Mouse (Mus musculus): ENCODE data around the gene Mier1. TPM values are rescaled to one million over a fixed set of nuclear protein-coding genes. Genes with fewer than 3 reads are reported as not detected.

Mier1 gene
- 18.7 and 27.0 TPM in 2 replicates for total RNA-seq (2012; rRNA removed)
- polyA plus RNA-seq (2012; ENCODE audit: insufficient read depth in 1 of 2, insufficient read length in 2 of 2, low read depth in 1 of 2, low replicate concordance in 2 of 2, missing spikeins in 1 of 2), result 10 to 100 TPM; 22.3 to 41.1 TPM

DNA sequence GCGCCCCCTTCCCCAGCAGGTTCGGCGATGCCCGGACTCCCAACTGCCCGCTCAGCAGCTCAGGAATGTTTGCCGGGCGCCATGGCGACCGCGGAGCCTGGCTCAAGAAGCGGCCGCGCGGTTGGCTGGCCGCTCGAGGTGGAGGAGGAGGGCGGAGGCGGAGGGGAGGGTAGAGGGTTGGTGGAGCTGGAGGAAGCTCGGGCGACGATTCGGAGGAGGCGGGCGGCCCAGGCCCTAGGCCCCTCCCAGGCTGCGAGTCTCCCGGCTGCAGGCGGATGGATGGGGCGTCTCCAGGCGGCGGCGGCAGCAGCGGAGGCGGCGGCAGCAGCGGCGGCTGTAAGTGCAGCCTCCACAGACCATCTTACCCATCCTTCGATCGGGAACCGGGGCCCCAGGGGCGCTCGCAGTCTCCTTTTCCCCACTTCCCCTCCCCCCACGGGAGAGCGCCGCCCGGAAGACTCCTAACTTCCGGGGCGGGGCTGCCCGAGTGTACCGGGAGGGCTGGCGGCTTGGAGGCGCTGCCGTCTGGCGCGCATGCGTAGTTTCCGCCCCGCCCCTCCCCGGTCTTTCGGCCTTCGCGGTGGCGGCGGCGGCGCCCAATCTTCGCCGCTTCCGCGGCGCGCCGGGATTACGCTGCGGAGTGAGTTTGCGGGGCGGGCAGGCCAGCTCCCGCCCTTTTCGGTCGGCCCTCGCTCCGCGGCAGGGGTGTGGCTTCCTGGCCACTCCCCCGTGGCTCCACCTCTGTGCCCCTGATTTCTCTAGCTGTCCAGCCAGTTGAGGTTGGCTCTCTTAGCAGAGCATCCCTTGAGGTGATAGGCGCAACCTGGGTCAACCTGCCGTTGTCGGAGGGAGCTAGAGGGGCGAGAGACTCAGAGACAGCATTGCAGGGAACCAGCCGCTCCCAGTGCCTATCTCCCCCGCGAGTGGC is at the start of gene Mier1, which contains the start of gene Wdr78:
Gene Mier1, plus strand, starts transcription at position 207 of the 928 bp plus-strand sequence.
Gene Wdr78, minus strand, starts transcription at position 372 of the 928 bp plus-strand sequence.
- TF ChIP-seq MXI1 (IDR thresholded peaks at IDR 0.05; ENCODE audit: low read depth, low read length) (peak; percentile 81), E2F4 (IDR thresholded peaks at IDR 0.05; ENCODE audit: borderline replicate concordance, low read depth, low read length) (no peak), EP300 (IDR thresholded peaks at IDR 0.05; ENCODE audit: low read depth in 1 of 2, low read length in 2 of 2) (peak in 1 of 2 experiments; percentile 11; a peak in 1 of 4 replicates), TCF12 (IDR thresholded peaks at IDR 0.05; ENCODE audit: low read depth, low read length) (peak; percentile 34; the same call in 1 of the 2 replicates), ELF1 (IDR thresholded peaks at IDR 0.05; ENCODE audit: low read depth, low read length) (peak; percentile 82), NELFE (IDR thresholded peaks at IDR 0.05; ENCODE audit: low read depth, low read length) (peak; percentile 50), NRF1 (IDR thresholded peaks at IDR 0.05; ENCODE audit: insufficient read depth, low read depth, low read length, poor library complexity, severe bottlenecking) (peak; percentile 80), MAX (IDR thresholded peaks at IDR 0.05; ENCODE audit: low read length) (peak; percentile 19; the same call in 1 of the 2 replicates), SIN3A (IDR thresholded peaks at IDR 0.05; ENCODE audit: low read length) (peak; percentile 96), HCFC1 (IDR thresholded peaks at IDR 0.05; ENCODE audit: low read depth, low read length) (peak; percentile 73), ETS1 (IDR thresholded peaks at IDR 0.05; ENCODE audit: low read depth, low read length) (no peak), TAL1 (IDR thresholded peaks at IDR 0.05; ENCODE audit: low read length) (no peak), POLR2A (IDR thresholded peaks at IDR 0.05; ENCODE audit: control insufficient read depth in 1 of 2, insufficient read depth in 1 of 2, low read depth in 1 of 2, low read length in 2 of 2, poor library complexity in 1 of 2) (peak; percentile 51 to 72; a peak in 3 of 4 replicates), TBP (IDR thresholded peaks at IDR 0.05; ENCODE audit: low read depth, low read length) (0 out of 2 replicates have a peak, but pooled peaks have one; percentile 12), MAZ (IDR thresholded peaks at IDR 0.05; ENCODE audit: low read depth, low read length) (peak; percentile 81)
- DNase-seq (ENCODE audit: low read depth, low spot score), result peak; percentile 96
- H3K79me2 ChIP-seq (ENCODE audit: control insufficient read depth, insufficient read depth, low read length, poor library complexity), result peaks cover 14% of the 10 kb centered on the region
- peaks cover 7 to 8% of the 10 kb centered on the region in 2 experiments for H3K4me1 ChIP-seq (ENCODE audit: control insufficient read depth in 1 of 2, insufficient read depth in 2 of 2, low read length in 2 of 2)
- no peaks in the 10 kb centered on the region for H3K9me3 ChIP-seq (replicated peaks; ENCODE audit: insufficient read depth, low read length)
- peak within 1 kb of the TSS; percentile 96 to 97 for H3K4me3 ChIP-seq (ENCODE audit: control insufficient read depth in 1 of 2, insufficient read depth in 1 of 2, low read depth in 2 of 2, low read length in 2 of 2)
- no peaks in the 10 kb centered on the region for H3K27me3 ChIP-seq (ENCODE audit: control insufficient read depth in 1 of 2, insufficient read depth in 2 of 2, low read length in 2 of 2)
- peaks cover 0 to 10% of the 10 kb centered on the region in 2 experiments; a peak in 2 of 4 replicates for H3K36me3 ChIP-seq (ENCODE audit: control insufficient read depth in 1 of 2, insufficient read depth in 2 of 2, low read length in 2 of 2)
- peak within 1 kb of the TSS; percentile 94 for H3K9ac ChIP-seq (ENCODE audit: control insufficient read depth, low read depth, low read length, poor library complexity, severe bottlenecking)
- peak within 1 kb of the TSS; percentile 90 for H3K27ac ChIP-seq (ENCODE audit: control insufficient read depth, low read depth, low read length)

DNA sequence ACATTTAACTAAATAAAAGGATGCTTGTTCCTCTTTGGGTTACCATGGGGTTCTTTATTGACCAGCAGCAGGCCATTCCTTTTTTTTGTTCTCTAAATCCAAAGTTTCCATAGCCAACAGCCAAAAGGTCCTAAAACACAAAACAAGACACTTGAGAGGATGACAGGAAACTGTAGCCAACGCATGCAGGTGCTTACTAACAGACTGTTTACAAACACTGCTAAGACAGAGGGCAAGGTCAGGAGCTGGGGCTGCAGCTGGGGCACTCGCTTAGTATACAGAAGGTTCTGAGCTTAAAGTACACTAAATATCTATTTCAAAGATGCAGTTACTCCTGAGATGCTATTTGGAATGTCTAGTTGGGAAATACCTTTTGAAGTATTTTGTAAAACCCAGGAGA is 49.8 kb upstream of the Mier1 start:
- no peak overlapping the region for H3K27ac ChIP-seq (ENCODE audit: control insufficient read depth, low read depth, low read length)
- DNase-seq (ENCODE audit: low read depth, low spot score), result no peak
- TF ChIP-seq CHD2 (IDR thresholded peaks at IDR 0.05; ENCODE audit: low read length), result no peak
- TF ChIP-seq MAZ (IDR thresholded peaks at IDR 0.05; ENCODE audit: low read depth, low read length), result no peak
- no peak for TF ChIP-seq MAX (IDR thresholded peaks at IDR 0.05; ENCODE audit: low read length)
- no peak for TF ChIP-seq CTCF (IDR thresholded peaks at IDR 0.05 in 2 of 3, conservative IDR thresholded peaks at IDR 0.05 in 1 of 3; ENCODE audit: control insufficient read depth in 1 of 3, insufficient read depth in 1 of 3, low read depth in 2 of 3, low read length in 3 of 3, poor library complexity in 1 of 3, severe bottlenecking in 1 of 3)
- TF ChIP-seq RAD21 (IDR thresholded peaks at IDR 0.05; ENCODE audit: low read depth, low read length), result no peak
- TF ChIP-seq GABPA (IDR thresholded peaks at IDR 0.05; ENCODE audit: low read depth, low read length), result no peak
- no peak for TF ChIP-seq MYC (IDR thresholded peaks at IDR 0.05; ENCODE audit: low read depth, low read length)
- no peak for TF ChIP-seq ETS1 (IDR thresholded peaks at IDR 0.05; ENCODE audit: low read depth, low read length)
- TF ChIP-seq BHLHE40 (IDR thresholded peaks at IDR 0.05; ENCODE audit: borderline replicate concordance, low read depth, low read length), result no peak
- TF ChIP-seq ELF1 (IDR thresholded peaks at IDR 0.05; ENCODE audit: low read depth, low read length), result no peak
- TF ChIP-seq JUND (IDR thresholded peaks at IDR 0.05; ENCODE audit: low read depth, low read length), result no peak
- no peak for TF ChIP-seq POLR2A (IDR thresholded peaks at IDR 0.05; ENCODE audit: control insufficient read depth in 1 of 2, insufficient read depth in 1 of 2, low read depth in 1 of 2, low read length in 2 of 2, poor library complexity in 1 of 2)
- no peak for TF ChIP-seq ZNF384 (IDR thresholded peaks at IDR 0.05; ENCODE audit: low read depth, low read length)
- H3K79me2 ChIP-seq (ENCODE audit: control insufficient read depth, insufficient read depth, low read length, poor library complexity), result no peaks in the 10 kb centered on the region
- H3K9me3 ChIP-seq (replicated peaks; ENCODE audit: insufficient read depth, low read length), result no peaks in the 10 kb centered on the region
- H3K4me1 ChIP-seq (ENCODE audit: control insufficient read depth in 1 of 2, insufficient read depth in 2 of 2, low read length in 2 of 2), result peaks cover 0 to 4% of the 10 kb centered on the region in 2 experiments; a peak in 2 of 4 replicates
- H3K36me3 ChIP-seq (ENCODE audit: control insufficient read depth in 1 of 2, insufficient read depth in 2 of 2, low read length in 2 of 2), result peaks cover 0 to 2% of the 10 kb centered on the region in 2 experiments; a peak in 1 of 4 replicates
- H3K4me3 ChIP-seq (ENCODE audit: control insufficient read depth in 1 of 2, insufficient read depth in 1 of 2, low read depth in 2 of 2, low read length in 2 of 2), result no peak overlapping the region
- no peaks in the 10 kb centered on the region for H3K27me3 ChIP-seq (ENCODE audit: control insufficient read depth in 1 of 2, insufficient read depth in 2 of 2, low read length in 2 of 2)
- H3K9ac ChIP-seq (ENCODE audit: control insufficient read depth, low read depth, low read length, poor library complexity, severe bottlenecking), result no peak overlapping the region

Data from MEL (cell line).